Comparison of ENCODE assay signal across 11 mouse cellular contexts in genomic region chr10:53925456-53925855, GRCm38 (mm10).
A peak's percentile ranks its signal among the peaks of the same experiment; 100 is the strongest.
DNase-seq lines count a peak whose midpoint lies in the region; ATAC-seq lines count a peak whose summit lies in the region.
"Had no signal": no experiment of that assay in that cellular context is flagged by ENCODE, and none has a peak within 500 bp of the region (broad histone marks: within the 10 kb centered on the region; RNA-seq: fewer than 3 reads in every experiment).

No protein-coding gene starts in this region.

- H3K4me3 ChIP-seq in heart, embryonic 12.5 days, result no peak overlapping the region
- H3K4me3 ChIP-seq in hindbrain, embryonic 10.5 days, result no peak overlapping the region
- H3K4me3 ChIP-seq: hindbrain, embryonic 12.5 days had no signal

- H3K36me3 ChIP-seq in heart, embryonic 12.5 days, result peaks cover 3% of the 10 kb centered on the region; the same call in 1 of the 2 replicates
- no peaks in the 10 kb centered on the region for H3K36me3 ChIP-seq in hindbrain, embryonic 10.5 days
- H3K36me3 ChIP-seq: hindbrain, embryonic 12.5 days had no signal

- no peaks in the 10 kb centered on the region for H3K27me3 ChIP-seq in heart, embryonic 12.5 days (replicated peaks)
- no peaks in the 10 kb centered on the region for H3K27me3 ChIP-seq in hindbrain, embryonic 10.5 days (ENCODE audit: insufficient read depth, poor library complexity, severe bottlenecking)
- H3K27me3 ChIP-seq: hindbrain, embryonic 12.5 days had no signal

- no peak overlapping the region for H3K27ac ChIP-seq in heart, embryonic 12.5 days (ENCODE audit: poor library complexity, severe bottlenecking)
- H3K27ac ChIP-seq in hindbrain, embryonic 10.5 days, result no peak overlapping the region
- H3K27ac ChIP-seq: hindbrain, embryonic 12.5 days; liver, embryonic 14.5 days had no signal

- H3K4me2 ChIP-seq in heart, embryonic 12.5 days, result no peak overlapping the region
- H3K4me2 ChIP-seq: hindbrain, embryonic 12.5 days had no signal

- WGBS in heart, embryonic 12.5 days, result 81% methylated on average over 6 of the region's 6 CpGs
- WGBS in hindbrain, embryonic 10.5 days, result 89% methylated on average over 6 of the region's 6 CpGs

- H3K9ac ChIP-seq in heart, embryonic 12.5 days, result no peak overlapping the region
- H3K9ac ChIP-seq: hindbrain, embryonic 12.5 days; liver, embryonic 14.5 days had no signal

- ATAC-seq in heart, embryonic 12.5 days (ENCODE audit: insufficient number of reproducible peaks, low FRiP score), result no peak
- ATAC-seq: activated CD4-positive, CD25-positive, alpha-beta regulatory T cell, adult 4 months had no signal

- H3K4me1 ChIP-seq in heart, embryonic 12.5 days (replicated peaks), result peaks cover 17% of the 10 kb centered on the region
- H3K4me1 ChIP-seq in hindbrain, embryonic 10.5 days (replicated peaks), result no peaks in the 10 kb centered on the region
- H3K4me1 ChIP-seq: hindbrain, embryonic 12.5 days had no signal

- DNase-seq in heart, adult 9 months (ENCODE audit: low spot score in 2 of 2), result peak; percentile 38 to 40
- DNase-seq in right cerebral cortex, adult 2 months (ENCODE audit: low spot score in 2 of 2), result peak; percentile 35 to 40
- no peak for DNase-seq in right cerebral cortex, postnatal 14 days
- DNase-seq in c-Kit-positive CD71-negative TER-119-negative erythroid progenitor cells, embryonic 14.5 days (ENCODE audit: low read depth), result peak; percentile 2
- peak; percentile 67 for DNase-seq in telencephalon, adult 2 months (ENCODE audit: low read depth, low spot score)
- DNase-seq in hindbrain, embryonic 10.5 days (ENCODE audit: low spot score), result no peak
- DNase-seq: kidney, adult 8-10 months had no signal

- H3K9me3 ChIP-seq in heart, embryonic 12.5 days (replicated peaks), result no peaks in the 10 kb centered on the region
- no peaks in the 10 kb centered on the region for H3K9me3 ChIP-seq in hindbrain, embryonic 10.5 days
- H3K9me3 ChIP-seq: hindbrain, embryonic 12.5 days had no signal

Comparison
In these comparisons a context has a peak if more than half of its experiments do, and no peak if none do; other contexts are left out.
1. DNase-seq: peak in heart, adult 9 months (2 of 2), right cerebral cortex, adult 2 months (2 of 2), c-Kit-positive CD71-negative TER-119-negative erythroid progenitor cells, embryonic 14.5 days (single experiment) and telencephalon, adult 2 months (single experiment); none in right cerebral cortex, postnatal 14 days (single experiment) and hindbrain, embryonic 10.5 days (single experiment).